Mouse (Mus musculus) heart, embryonic 14.5 days (tissue): ENCODE measurements around the gene H2al1g. TPM values are rescaled to one million over a fixed set of nuclear protein-coding genes. Genes with fewer than 3 reads are reported as not detected.

Experiments used
- ATAC-seq: fragments of 200-750 bp; cut with Nextera tagmentation; 2 replicates; pipeline ENCODE4 v1.8.0; 2017; ENCODE audit warnings: low read depth, moderate TSS enrichment; ENCODE audit not compliant: insufficient number of reproducible peaks, insufficient read depth, low FRiP score
- H3K27ac ChIP-seq, 2 experiments: fragments of 200-500 bp in 1 of 2; fragments of 300-500 bp in 1 of 2; sonication (generic) in 1 of 2; replicated peaks in 1 of 2; 2 replicates each; pipeline ENCODE4 v1.5.1; 2012 to 2014; ENCODE audit warnings: low read depth in 2 of 2, low read length in 2 of 2, control low read depth in 1 of 2, mild to moderate bottlenecking in 1 of 2, mixed read lengths in 1 of 2; ENCODE audit not compliant: control insufficient read depth in 1 of 2, insufficient read depth in 1 of 2
- H3K27me3 ChIP-seq: fragments of 300-500 bp; sonication (generic); 2 replicates; pipeline ENCODE4 v1.6.1; 2014; ENCODE audit warnings: mild to moderate bottlenecking, low read length, control low read depth; ENCODE audit not compliant: control insufficient read depth, insufficient read depth
- H3K36me3 ChIP-seq: fragments of 300-500 bp; sonication (generic); 2 replicates; pipeline ENCODE4 v1.6.1; 2014; ENCODE audit warnings: mild to moderate bottlenecking, control low read depth, low read length, mixed read lengths; ENCODE audit not compliant: control insufficient read depth, insufficient read depth
- H3K4me1 ChIP-seq, 2 experiments: fragments of 200-500 bp in 1 of 2; fragments of 300-500 bp in 1 of 2; sonication (generic) in 1 of 2; 2 replicates each; pipeline ENCODE4 v1.6.1; 2012 to 2014; ENCODE audit warnings: low read length in 2 of 2, control low read depth in 1 of 2, mixed read lengths in 1 of 2; ENCODE audit not compliant: control insufficient read depth in 2 of 2, insufficient read depth in 2 of 2
- H3K4me2 ChIP-seq: fragments of 300-500 bp; sonication (generic); 2 replicates; pipeline ENCODE4 v1.6.1; 2014; ENCODE audit warnings: mild to moderate bottlenecking, low read length
- H3K4me3 ChIP-seq, 2 experiments: fragments of 200-500 bp in 1 of 2; fragments of 300-500 bp in 1 of 2; sonication (generic) in 1 of 2; 2 replicates each; pipeline ENCODE4 v1.5.1; 2012 to 2014; ENCODE audit warnings: low read length in 2 of 2, mild to moderate bottlenecking in 2 of 2, control low read depth in 1 of 2, low read depth in 1 of 2, moderate library complexity in 1 of 2; ENCODE audit not compliant: control insufficient read depth in 1 of 2, insufficient read depth in 1 of 2
- H3K9ac ChIP-seq: fragments of 300-500 bp; sonication (generic); 2 replicates; pipeline ENCODE4 v1.6.1; 2014; ENCODE audit warnings: mild to moderate bottlenecking, low read length
- H3K9me3 ChIP-seq: fragments of 300-500 bp; sonication (generic); 2 replicates; pipeline ENCODE4 v1.6.1; 2016; ENCODE audit warnings: low read length, control low read depth; ENCODE audit not compliant: control insufficient read depth
- WGBS: fragments of 180-500 bp; shearing (Covaris S2); extraction: QIAGEN DNeasy Blood & Tissue Kit; methylation state at CpG from one replicate; pipeline ENCODE4 v1.1.7; 2014; 5-methylcytosine and 5-hydroxymethylcytosine counted together
- polyA plus RNA-seq: library from polyadenylated mRNA; unstranded; fragments of >200 nt; fragmentation: Nextera tagmentation; extraction: Ambion mirVana; gene quantifications from 2 replicates; pipeline ENCODE4 v1.2.1, GENCODE M21; 2014

The H2al1g gene
- polyA plus RNA-seq, 1 experiment from 2014 or later = not detected

DNA sequence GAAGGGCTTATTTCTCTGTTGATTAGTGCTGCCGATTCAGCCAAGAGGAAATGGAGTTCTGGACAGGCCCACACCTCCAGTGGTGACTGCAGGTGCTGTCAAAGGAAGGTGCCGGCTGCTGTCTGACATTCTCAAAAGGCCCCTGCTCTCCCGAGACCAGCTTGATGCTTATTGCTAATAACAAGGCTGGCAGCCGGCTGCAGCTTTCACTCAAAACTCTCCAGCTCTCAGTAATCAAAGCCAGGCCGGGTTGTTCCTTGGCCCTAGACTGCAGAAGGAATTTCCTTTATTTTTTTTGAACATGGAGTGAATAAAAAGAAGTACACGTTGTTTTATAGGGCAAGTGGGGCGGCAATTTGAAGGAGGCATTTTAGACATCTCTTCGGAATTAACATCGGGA is 27.7 kb downstream of the H2al1g start:
- no peaks in the 10 kb centered on the region for H3K9me3 ChIP-seq
- H3K27ac ChIP-seq = no peak overlapping the region
- WGBS = 59% methylated on average over 9 of the region's 9 CpGs
- H3K4me1 ChIP-seq = no peaks in the 10 kb centered on the region
- H3K4me3 ChIP-seq = no peak overlapping the region
- H3K27me3 ChIP-seq = no peaks in the 10 kb centered on the region
- H3K36me3 ChIP-seq = no peaks in the 10 kb centered on the region
- no peak for ATAC-seq
- H3K4me2 ChIP-seq = no peak overlapping the region
- H3K9ac ChIP-seq = no peak overlapping the region

DNA sequence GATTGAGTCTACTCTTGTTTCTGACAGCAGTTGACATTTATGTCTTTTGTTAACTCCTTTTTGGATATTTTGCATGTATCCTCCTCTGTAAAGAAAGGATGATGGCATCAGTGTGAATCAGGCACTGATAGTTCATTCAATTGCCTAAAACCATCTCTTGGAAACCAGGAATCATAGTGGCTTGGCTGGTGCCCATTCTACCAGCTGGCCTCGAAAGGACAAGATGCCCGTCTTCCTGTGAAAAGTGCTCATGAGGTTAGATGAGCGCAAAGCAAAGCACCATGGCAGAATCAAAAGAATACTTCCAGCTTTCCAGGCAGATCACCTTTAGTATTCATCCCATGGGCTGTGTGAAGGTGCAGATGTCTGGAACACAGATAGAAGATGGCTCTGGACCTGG is 28.7 kb downstream of the H2al1g start:
- Histone ChIP-seq H3K36me3 (no peaks in the 10 kb centered on the region), H3K9ac (no peak overlapping the region), H3K27me3 (no peaks in the 10 kb centered on the region), H3K4me1 (no peaks in the 10 kb centered on the region), H3K4me2 (no peak overlapping the region), H3K9me3 (no peaks in the 10 kb centered on the region), H3K4me3 (no peak overlapping the region), H3K27ac (no peak overlapping the region)
- WGBS = 78% methylated on average over 3 of the region's 3 CpGs
- no peak for ATAC-seq

DNA sequence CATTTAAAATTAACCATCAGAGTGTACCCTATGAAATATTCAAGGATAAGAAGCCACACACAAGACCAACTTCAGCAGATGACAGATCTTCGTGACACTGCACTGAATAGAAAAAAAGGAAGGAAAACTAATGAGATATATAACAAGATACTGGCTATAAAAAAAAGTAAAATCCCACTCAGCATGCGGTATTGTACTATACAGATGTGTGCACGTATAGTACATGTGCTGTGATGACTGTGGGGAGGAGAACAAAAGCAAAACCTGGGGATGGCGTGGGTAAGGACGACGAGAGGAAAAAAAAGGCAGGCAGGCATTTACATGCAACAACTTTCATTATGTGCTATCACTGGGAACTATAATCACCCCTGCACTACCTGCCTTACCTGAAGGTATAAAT is 42.8 kb downstream of the H2al1g start:
- WGBS = 79% methylated on average over 6 of the region's 6 CpGs
- Histone ChIP-seq H3K27me3 (peaks cover 5% of the 10 kb centered on the region; the same call in 1 of the 2 replicates), H3K9me3 (no peaks in the 10 kb centered on the region), H3K4me3 (no peak overlapping the region), H3K4me1 (no peaks in the 10 kb centered on the region), H3K36me3 (no peaks in the 10 kb centered on the region), H3K4me2 (no peak overlapping the region), H3K9ac (no peak overlapping the region), H3K27ac (no peak overlapping the region)
- no peak for ATAC-seq

DNA sequence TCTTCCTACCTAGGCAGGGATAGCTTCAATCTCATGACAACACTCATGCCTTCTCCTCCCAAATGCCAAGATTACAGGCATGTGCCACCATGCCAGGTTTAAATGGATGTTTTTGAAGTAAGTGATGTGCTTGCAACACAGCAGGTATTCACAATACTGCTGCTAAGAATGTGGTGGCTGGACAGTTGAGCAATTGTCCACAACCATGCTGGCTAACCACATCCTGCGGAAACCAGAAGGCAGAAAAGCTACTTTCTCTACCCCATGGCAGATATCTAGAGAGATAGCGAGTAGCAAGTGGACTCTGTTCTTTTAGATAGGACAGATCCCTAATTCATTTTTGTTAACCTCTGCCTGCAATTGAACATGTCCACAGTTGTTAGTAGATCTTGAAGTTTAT is 43.2 kb downstream of the H2al1g start:
- H3K4me2 ChIP-seq = no peak overlapping the region
- H3K27ac ChIP-seq = no peak overlapping the region
- H3K9me3 ChIP-seq = no peaks in the 10 kb centered on the region
- peaks cover 5% of the 10 kb centered on the region; the same call in 1 of the 2 replicates for H3K27me3 ChIP-seq
- no peak for ATAC-seq
- 83% methylated on average over 2 of the region's 2 CpGs for WGBS
- H3K9ac ChIP-seq = no peak overlapping the region
- no peak overlapping the region for H3K4me3 ChIP-seq
- no peaks in the 10 kb centered on the region for H3K36me3 ChIP-seq
- H3K4me1 ChIP-seq = no peaks in the 10 kb centered on the region

DNA sequence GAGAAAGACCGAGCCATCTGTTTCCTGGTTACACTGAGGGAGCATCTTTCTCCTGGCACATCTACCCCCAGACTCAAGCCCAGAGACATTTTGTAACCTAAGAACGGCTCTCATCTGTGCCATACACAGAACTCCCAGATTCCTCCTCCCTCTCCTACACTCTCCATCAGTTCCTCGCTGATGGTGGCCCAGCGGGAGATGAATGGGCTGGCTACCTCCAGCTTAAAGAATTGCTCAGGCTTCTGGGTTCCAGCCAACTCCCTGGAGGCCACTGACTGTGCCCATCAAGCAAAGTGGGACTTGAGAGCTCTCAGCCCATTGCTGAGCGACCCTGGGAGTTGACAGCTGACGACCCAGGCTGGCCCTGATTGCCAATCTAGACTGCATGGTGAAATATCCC is 45.8 kb downstream of the H2al1g start:
- H3K27ac ChIP-seq = no peak overlapping the region
- 59% methylated on average over 6 of the region's 6 CpGs for WGBS
- H3K9ac ChIP-seq = no peak overlapping the region
- no peak overlapping the region for H3K4me3 ChIP-seq
- H3K4me2 ChIP-seq = no peak overlapping the region
- H3K36me3 ChIP-seq = no peaks in the 10 kb centered on the region
- no peak for ATAC-seq
- H3K4me1 ChIP-seq = no peaks in the 10 kb centered on the region
- H3K9me3 ChIP-seq = no peaks in the 10 kb centered on the region
- H3K27me3 ChIP-seq = peaks cover 5% of the 10 kb centered on the region; the same call in 1 of the 2 replicates

DNA sequence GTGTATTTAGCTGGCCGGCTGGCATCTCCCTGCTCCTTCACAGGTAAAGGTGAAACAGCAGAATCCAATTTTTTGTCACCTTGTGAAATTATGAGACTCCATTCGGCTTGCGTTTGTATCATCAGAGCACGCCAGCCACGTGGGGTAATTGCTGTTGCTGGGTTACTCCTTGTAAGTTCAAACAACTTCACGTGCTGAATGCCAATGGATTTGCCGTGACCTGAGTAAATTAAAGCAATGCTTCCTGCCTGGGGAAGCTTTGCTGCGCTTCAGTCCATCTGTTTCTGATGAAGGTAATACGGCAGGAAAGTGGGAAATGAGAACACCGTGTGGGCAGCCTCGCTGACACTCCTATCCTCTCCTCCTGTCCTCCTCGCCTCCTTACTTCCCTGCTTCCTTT is 47.1 kb downstream of the H2al1g start:
- Histone ChIP-seq H3K4me2 (no peak overlapping the region), H3K36me3 (no peaks in the 10 kb centered on the region), H3K9me3 (no peaks in the 10 kb centered on the region), H3K4me3 (no peak overlapping the region), H3K4me1 (no peaks in the 10 kb centered on the region), H3K27me3 (peaks cover 5% of the 10 kb centered on the region; the same call in 1 of the 2 replicates), H3K27ac (no peak overlapping the region), H3K9ac (no peak overlapping the region)
- no peak for ATAC-seq
- 70% methylated on average over 11 of the region's 12 CpGs for WGBS

Other genes starting within 250 kb of the H2al1g start
- gene H2al1a, start 19.0 kb upstream of the H2al1g start, polyA plus RNA-seq = not detected in 2 replicates
- not detected in 2 replicates for gene H2al1b, start 15.8 kb upstream of the H2al1g start, polyA plus RNA-seq
- not detected in 2 replicates for gene H2al1c, start 12.6 kb upstream of the H2al1g start, polyA plus RNA-seq
- not detected in 2 replicates for gene H2al1d, start 9.4 kb upstream of the H2al1g start, polyA plus RNA-seq
- gene H2al1e, start 6.3 kb upstream of the H2al1g start, polyA plus RNA-seq = not detected in 2 replicates
- not detected in 2 replicates for gene H2al1f, start 3.1 kb upstream of the H2al1g start, polyA plus RNA-seq
- gene H2al1h, start 3.2 kb downstream of the H2al1g start, polyA plus RNA-seq = not detected in 2 replicates
- not detected in 2 replicates for gene H2al1i, start 6.4 kb downstream of the H2al1g start, polyA plus RNA-seq
- not detected in 2 replicates for gene H2al1j, start 9.6 kb downstream of the H2al1g start, polyA plus RNA-seq